32 mouse cellular contexts compared by ENCODE assay signal in genomic region chr4:140791071-140791470, GRCm38 (mm10). TPM values are rescaled to one million over a fixed set of nuclear protein-coding genes. Genes with fewer than 3 reads are reported as not detected.
"Had no signal": no experiment of that assay in that cellular context is flagged by ENCODE, and none has a peak within 500 bp of the region (broad histone marks: within the 10 kb centered on the region; RNA-seq: fewer than 3 reads in every experiment).

No protein-coding gene starts in this region.

- ATAC-seq: forebrain, embryonic 13.5 days; forebrain, embryonic 14.5 days; forebrain, embryonic 15.5 days; forebrain, embryonic 16.5 days; forebrain, postnatal 0 days had no signal

- H3K9me3 ChIP-seq: embryonic facial prominence, embryonic 10.5 days; embryonic facial prominence, embryonic 12.5 days; embryonic facial prominence, embryonic 13.5 days; embryonic facial prominence, embryonic 15.5 days; forebrain, embryonic 13.5 days; forebrain, embryonic 15.5 days; heart, embryonic 10.5 days had no signal

- H3K36me3 ChIP-seq: embryonic facial prominence, embryonic 10.5 days; embryonic facial prominence, embryonic 12.5 days; embryonic facial prominence, embryonic 13.5 days; embryonic facial prominence, embryonic 15.5 days; forebrain, embryonic 10.5 days; forebrain, embryonic 12.5 days; forebrain, embryonic 15.5 days; heart, embryonic 10.5 days had no signal

- H3K4me1 ChIP-seq: embryonic facial prominence, embryonic 12.5 days; embryonic facial prominence, embryonic 13.5 days; embryonic facial prominence, embryonic 15.5 days; forebrain, embryonic 12.5 days; forebrain, embryonic 13.5 days; forebrain, embryonic 15.5 days had no signal

- H3K27me3 ChIP-seq: embryonic facial prominence, embryonic 12.5 days; embryonic facial prominence, embryonic 13.5 days; embryonic facial prominence, embryonic 15.5 days; forebrain, embryonic 12.5 days; forebrain, embryonic 13.5 days; forebrain, embryonic 15.5 days had no signal

- H3K4me3 ChIP-seq: embryonic facial prominence, embryonic 10.5 days; embryonic facial prominence, embryonic 12.5 days; embryonic facial prominence, embryonic 13.5 days; embryonic facial prominence, embryonic 15.5 days; erythroblast, embryonic 14.5 days; forebrain, embryonic 10.5 days; forebrain, embryonic 12.5 days; forebrain, embryonic 13.5 days; forebrain, embryonic 15.5 days; gastrocnemius, adult 2 months; heart, adult 2 months; heart, embryonic 10.5 days had no signal

- DNase-seq: cerebellum, adult 8-10 months; cerebellum, adult 9-10 months; cerebellum, adult 9-11 months; cerebellum, postnatal 10 days; cerebellum, postnatal 14 days; cerebellum, postnatal 25 days; cerebellum, postnatal 36 days; embryo, embryonic 11 days; forebrain, postnatal 0 days; gastrocnemius, adult 2 months; gastrocnemius, postnatal 14 days; gastrocnemius, postnatal 25 days; gastrocnemius, postnatal 36 days had no signal

RNA-seq across cellular contexts. Expression of gene Padi4, which starts 17.0 kb away (rescaled TPM):
- total RNA-seq: forebrain, postnatal 0 days; gastrocnemius, adult 2 months; gastrocnemius, adult 8-10 months had no signal

RNA-seq across cellular contexts. Expression of gene Padi3, which starts 19.4 kb away (rescaled TPM):
- total RNA-seq: forebrain, postnatal 0 days had no signal

RNA-seq across cellular contexts. Expression of gene Padi6, which starts 48.6 kb away (rescaled TPM):
- total RNA-seq: common myeloid progenitor, adult 5-6 weeks; forebrain, postnatal 0 days; gastrocnemius, adult 18-20 months; gastrocnemius, adult 2 months; gastrocnemius, adult 8-10 months; gastrocnemius, postnatal 14 days; gastrocnemius, postnatal 25 days; gastrocnemius, postnatal 36 days; heart, adult 18-20 months; heart, adult 2 months; heart, adult 8-10 months had no signal

RNA-seq across cellular contexts. Expression of gene Padi1, which starts 54.5 kb away (rescaled TPM):
- total RNA-seq: common myeloid progenitor, adult 5-6 weeks; gastrocnemius, postnatal 4 days; heart, adult 2 months; heart, adult 8-10 months had no signal
